Mouse (Mus musculus) gastrocnemius, adult 18-20 months (tissue): ENCODE data around the gene Tuba4a. TPM values are rescaled to one million over a fixed set of nuclear protein-coding genes. Genes with fewer than 3 reads are reported as not detected.

Experiments used
- DNase-seq: peaks from one replicate; pipeline ENCODE4 v3.0.0; 2021; ENCODE audit warnings: low spot score
- microRNA-seq: library from miRNA; unstranded; fragments of <30 nt; microRNA quantifications from one replicate; pipeline ENCODE4 v1.2.0, GENCODE M21; 2021
- total RNA-seq, 2 experiments: library from RNA; stranded (reverse); gene quantifications; 2 replicates each; pipeline ENCODE4 v1.2.3; 2021

The Tuba4a gene
- total RNA-seq, 2 experiments from 2014 or later = 1,120 to 1,226 TPM

GRCm38 (mm10) chr1:75168093-75168471, 51.6 kb downstream of the Tuba4a start:
- no peak for DNase-seq

Small RNA genes within 50 kb of the gene (microRNA-seq; reads per million reads assigned to microRNA genes)
- gene Gm27943 = not detected

Other genes with a start within 250 kb of the Tuba4a start
- gene Nhej1, start 94.7 kb downstream of the Tuba4a start, total RNA-seq = 1 to 10 TPM; 4.9 to 5.3 TPM
- under 1 TPM; 0.14 TPM for gene Slc23a3, start 86.0 kb downstream of the Tuba4a start, total RNA-seq
- gene Cnppd1, start 77.2 kb downstream of the Tuba4a start, total RNA-seq = 10 to 100 TPM; 15.7 to 16.4 TPM
- 10 to 100 TPM in 1 of 2 experiments, 1 to 10 TPM in 1; 8.8 to 10.0 TPM for gene Retreg2, start 77.1 kb downstream of the Tuba4a start, total RNA-seq
- gene Zfand2b, start 51.2 kb downstream of the Tuba4a start, total RNA-seq = 10 to 100 TPM; 13.7 to 16.2 TPM
- 10 to 100 TPM; 15.4 to 17.6 TPM for gene Abcb6, start 39.5 kb downstream of the Tuba4a start, total RNA-seq
- 1 to 10 TPM; 3.6 to 3.7 TPM for gene Ankzf1, start 27.7 kb downstream of the Tuba4a start, total RNA-seq
- 100 to 1,000 TPM in 1 of 2 experiments, 10 to 100 TPM in 1; 90.4 to 115 TPM for gene Atg9a, start 27.7 kb downstream of the Tuba4a start, total RNA-seq
- gene Glb1l, start 9.1 kb downstream of the Tuba4a start, total RNA-seq = 1 to 10 TPM in 1 of 2 experiments, under 1 TPM in 1; 0.88 to 1.5 TPM
- 10 to 100 TPM; 18.7 to 23.3 TPM for gene Stk16, start 9.0 kb downstream of the Tuba4a start, total RNA-seq
- gene A630095N17Rik, start 12.2 kb upstream of the Tuba4a start, total RNA-seq = not detected
- gene Dnajb2, start 16.5 kb upstream of the Tuba4a start, total RNA-seq = 10 to 100 TPM; 74.2 to 86.4 TPM
- gene Ptprn, start 44.6 kb upstream of the Tuba4a start, total RNA-seq = not detected
- not detected for gene Resp18, start 58.5 kb upstream of the Tuba4a start, total RNA-seq
- 10 to 100 TPM; 42.4 to 47.6 TPM for gene Dnpep, start 98.1 kb upstream of the Tuba4a start, total RNA-seq
- gene Des, start 140.5 kb upstream of the Tuba4a start, total RNA-seq = 1,000 to 10,000 TPM; 2,427 to 2,600 TPM
- 100 to 1,000 TPM; 255 to 257 TPM for gene Speg, start 155.4 kb upstream of the Tuba4a start, total RNA-seq
- 10 to 100 TPM; 37.3 to 44.6 TPM for gene Gmppa, start 216.1 kb upstream of the Tuba4a start, total RNA-seq
- not detected for gene Asic4, start 230.6 kb upstream of the Tuba4a start, total RNA-seq